Mouse (Mus musculus) embryonic facial prominence, embryonic 15.5 days (tissue): ENCODE measurements at regions not wholly inside any gene's neighbourhood (a gene's known extent, or its start where the extent isn't known, plus 50 kb on each side); places are given as distances from the start of the nearest gene placed in this dataset.

Source experiments
- ATAC-seq: fragments of 200-750 bp; cut with Nextera tagmentation; 2 replicates; pipeline ENCODE4 v1.8.0; 2017; ENCODE audit warnings: low read depth, moderate TSS enrichment; ENCODE audit not compliant: insufficient number of reproducible peaks, low FRiP score, low TSS enrichment
- H3K27ac ChIP-seq: fragments of 300-500 bp; sonication (generic); replicated peaks from 2 replicates; pipeline ENCODE4 v1.5.1; 2015; ENCODE audit warnings: mild to moderate bottlenecking, inconsistent platforms
- H3K27me3 ChIP-seq: fragments of 300-500 bp; sonication (generic); 2 replicates; pipeline ENCODE4 v1.6.1; 2015; ENCODE audit warnings: inconsistent platforms
- H3K36me3 ChIP-seq: fragments of 300-500 bp; sonication (generic); 2 replicates; pipeline ENCODE4 v1.6.1; 2015; ENCODE audit warnings: mild to moderate bottlenecking, inconsistent platforms
- H3K4me1 ChIP-seq: fragments of 300-500 bp; sonication (generic); 2 replicates; pipeline ENCODE4 v1.6.1; 2015; ENCODE audit warnings: inconsistent platforms
- H3K4me2 ChIP-seq: fragments of 300-500 bp; sonication (generic); replicated peaks from 2 replicates; pipeline ENCODE4 v1.6.1; 2015; ENCODE audit warnings: mild to moderate bottlenecking, inconsistent platforms
- H3K4me3 ChIP-seq: fragments of 300-500 bp; sonication (generic); replicated peaks from 2 replicates; pipeline ENCODE4 v1.5.1; 2015; ENCODE audit warnings: mild to moderate bottlenecking, inconsistent platforms
- H3K9ac ChIP-seq: fragments of 300-500 bp; sonication (generic); 2 replicates; pipeline ENCODE4 v1.6.1; 2015; ENCODE audit warnings: inconsistent platforms
- H3K9me3 ChIP-seq: fragments of 300-500 bp; sonication (generic); replicated peaks from 2 replicates; pipeline ENCODE4 v1.6.1; 2016; ENCODE audit warnings: inconsistent platforms
- WGBS: fragments of 180-500 bp; shearing (Covaris S2); methylation state at CpG from one replicate; pipeline ENCODE4 v1.1.7; 2015; 5-methylcytosine and 5-hydroxymethylcytosine counted together

DNA sequence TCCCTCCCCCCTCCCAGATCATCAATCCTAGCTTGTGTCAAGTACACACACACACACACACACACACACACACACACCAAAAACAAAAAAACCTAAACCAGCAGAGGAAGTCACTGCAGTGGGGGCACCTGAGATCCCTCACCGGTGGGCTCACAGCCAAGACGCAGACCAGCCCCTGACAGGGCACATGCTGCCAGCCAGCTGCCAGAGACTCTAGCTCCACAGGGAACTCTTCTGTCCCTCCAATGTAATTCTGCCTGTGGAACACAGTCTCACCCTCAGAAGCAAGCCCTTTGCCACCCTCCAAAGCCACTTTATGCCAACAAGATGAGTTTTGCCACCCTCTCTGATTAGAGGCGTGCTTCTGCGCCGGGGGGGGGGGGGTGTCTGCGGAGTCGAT, 261.3 kb upstream of the Kazn start:
- WGBS = 85% methylated on average over 7 of the region's 7 CpGs
- no peak for ATAC-seq
- Histone ChIP-seq H3K36me3 (no peaks in the 10 kb centered on the region), H3K27me3 (no peaks in the 10 kb centered on the region), H3K4me2 (no peak overlapping the region), H3K4me3 (no peak overlapping the region), H3K9ac (no peak overlapping the region), H3K4me1 (no peaks in the 10 kb centered on the region), H3K27ac (no peak overlapping the region), H3K9me3 (no peaks in the 10 kb centered on the region)

DNA sequence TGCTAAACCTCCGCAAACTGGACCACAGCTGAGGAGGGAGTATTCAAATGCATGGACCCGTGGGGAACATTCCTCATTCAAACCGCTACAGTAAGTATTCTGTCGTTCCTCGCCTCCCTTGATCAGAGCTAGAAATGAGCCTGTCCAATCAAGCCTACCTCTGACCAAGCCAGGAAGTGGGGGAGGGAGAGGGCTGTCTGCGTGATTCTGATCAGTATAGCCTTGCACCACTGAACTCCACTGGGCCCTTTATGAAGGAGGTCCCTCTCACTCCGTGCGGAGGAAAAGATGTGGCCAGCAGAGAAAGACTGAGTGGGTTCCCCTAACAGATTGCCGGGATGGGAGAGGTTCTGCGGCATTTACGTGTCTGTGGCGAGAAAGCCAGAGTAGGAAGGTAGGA, 257.4 kb upstream of the Kazn start:
- 57% methylated on average over 12 of the region's 12 CpGs for WGBS
- no peak overlapping the region for H3K4me2 ChIP-seq
- no peaks in the 10 kb centered on the region for H3K36me3 ChIP-seq
- no peak for ATAC-seq
- H3K27me3 ChIP-seq = no peaks in the 10 kb centered on the region
- no peak overlapping the region for H3K9ac ChIP-seq
- no peaks in the 10 kb centered on the region for H3K4me1 ChIP-seq
- H3K4me3 ChIP-seq = no peak overlapping the region
- H3K27ac ChIP-seq = no peak overlapping the region
- no peaks in the 10 kb centered on the region for H3K9me3 ChIP-seq

DNA sequence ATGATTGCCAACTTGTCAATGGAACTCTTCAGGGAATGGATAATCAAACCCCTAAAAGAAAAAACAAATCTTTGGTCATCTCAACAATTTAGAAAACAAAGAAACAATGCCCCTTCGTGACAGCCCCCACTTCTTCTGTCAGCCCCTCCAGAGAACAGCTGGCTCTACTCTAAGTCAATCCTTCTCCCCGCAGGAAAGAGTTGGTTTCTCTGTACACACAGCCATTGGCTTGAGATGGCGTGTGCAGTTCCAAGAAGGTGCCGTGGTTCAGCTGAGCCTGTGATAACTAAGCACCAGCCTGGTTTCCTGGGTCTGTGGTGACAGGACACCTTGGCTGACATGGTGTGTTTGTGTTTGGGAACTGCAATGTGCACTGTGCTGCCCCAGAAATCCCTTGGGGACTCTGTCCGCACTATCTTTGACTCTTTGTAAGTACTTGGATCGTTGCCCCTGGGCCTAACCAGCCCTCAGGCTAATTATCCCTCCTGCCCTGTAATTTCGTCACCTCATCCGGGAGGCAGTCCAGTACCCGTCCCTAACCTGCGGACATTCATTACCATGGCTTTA, 253.8 kb upstream of the Kazn start:
- no peak for ATAC-seq
- no peaks in the 10 kb centered on the region for H3K27me3 ChIP-seq
- H3K27ac ChIP-seq = no peak overlapping the region
- H3K4me3 ChIP-seq = no peak overlapping the region
- H3K4me1 ChIP-seq = no peaks in the 10 kb centered on the region
- H3K9me3 ChIP-seq = no peaks in the 10 kb centered on the region
- no peaks in the 10 kb centered on the region for H3K36me3 ChIP-seq
- WGBS = 58% methylated on average over 10 of the region's 10 CpGs
- H3K4me2 ChIP-seq = no peak overlapping the region
- H3K9ac ChIP-seq = no peak overlapping the region

DNA sequence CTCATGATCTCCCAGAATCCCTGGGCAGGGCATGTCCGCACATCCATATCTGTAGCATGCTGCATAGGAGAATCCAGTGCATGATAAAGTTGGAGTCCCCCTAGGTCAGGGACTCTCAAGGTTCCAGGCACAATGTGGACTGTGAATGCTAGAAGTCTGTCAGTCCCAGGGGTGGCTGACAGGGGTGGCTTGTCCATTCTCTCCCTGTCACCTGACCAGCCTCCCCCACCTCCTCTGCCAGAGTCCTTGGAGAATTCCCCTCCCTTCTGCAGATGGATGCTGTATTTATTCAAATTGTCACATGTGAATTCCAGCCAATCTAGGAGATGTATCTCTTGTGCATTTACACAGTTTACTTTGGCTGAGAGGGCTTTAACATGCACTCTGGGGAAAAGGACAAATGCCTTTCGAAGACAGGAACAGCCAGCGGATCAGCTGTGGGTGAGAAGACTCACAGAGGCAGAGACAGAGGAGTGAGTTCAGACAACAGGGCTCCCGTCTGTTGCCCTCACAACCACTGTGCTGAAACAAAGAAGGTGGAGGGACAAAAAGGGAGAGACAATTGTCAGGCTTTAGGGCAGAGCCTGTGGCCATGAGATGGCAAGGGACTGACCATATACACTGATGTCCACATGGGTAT, 246.7 kb upstream of the Kazn start:
- Histone ChIP-seq H3K36me3 (no peaks in the 10 kb centered on the region), H3K27me3 (no peaks in the 10 kb centered on the region), H3K4me2 (no peak overlapping the region), H3K9ac (no peak overlapping the region), H3K4me1 (no peaks in the 10 kb centered on the region), H3K27ac (no peak overlapping the region), H3K4me3 (no peak overlapping the region), H3K9me3 (no peaks in the 10 kb centered on the region)
- no peak for ATAC-seq
- WGBS = 77% methylated on average over 4 of the region's 4 CpGs

DNA sequence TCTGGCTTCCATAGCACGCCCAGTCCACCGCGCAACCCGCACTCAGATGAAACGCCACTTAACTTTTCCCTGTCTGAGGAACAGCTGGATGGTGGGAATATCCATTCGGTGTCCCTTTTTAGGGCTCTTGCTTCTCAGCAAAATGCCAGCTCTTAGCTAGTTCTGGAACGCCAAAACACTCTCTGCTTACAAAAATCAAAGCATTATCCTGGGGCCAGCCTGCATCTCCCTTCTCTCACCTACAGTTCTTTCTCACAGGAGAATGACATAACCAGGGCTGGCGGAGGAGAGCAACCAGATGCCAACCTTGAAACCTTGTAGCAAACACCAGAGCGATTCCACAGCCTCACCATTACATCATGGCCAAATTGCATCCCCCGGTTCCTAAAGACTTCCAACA, 236.4 kb upstream of the Kazn start:
- Histone ChIP-seq H3K9ac (no peak overlapping the region), H3K4me1 (peaks cover 24% of the 10 kb centered on the region), H3K36me3 (no peaks in the 10 kb centered on the region), H3K4me3 (0 out of 2 replicates have a peak overlapping the region, but pooled peaks have one; percentile 17), H3K27ac (no peak overlapping the region), H3K4me2 (0 out of 2 replicates have a peak overlapping the region, but pooled peaks have one; percentile 13), H3K9me3 (no peaks in the 10 kb centered on the region), H3K27me3 (no peaks in the 10 kb centered on the region)
- 69% methylated on average over 10 of the region's 10 CpGs for WGBS
- ATAC-seq = no peak

DNA sequence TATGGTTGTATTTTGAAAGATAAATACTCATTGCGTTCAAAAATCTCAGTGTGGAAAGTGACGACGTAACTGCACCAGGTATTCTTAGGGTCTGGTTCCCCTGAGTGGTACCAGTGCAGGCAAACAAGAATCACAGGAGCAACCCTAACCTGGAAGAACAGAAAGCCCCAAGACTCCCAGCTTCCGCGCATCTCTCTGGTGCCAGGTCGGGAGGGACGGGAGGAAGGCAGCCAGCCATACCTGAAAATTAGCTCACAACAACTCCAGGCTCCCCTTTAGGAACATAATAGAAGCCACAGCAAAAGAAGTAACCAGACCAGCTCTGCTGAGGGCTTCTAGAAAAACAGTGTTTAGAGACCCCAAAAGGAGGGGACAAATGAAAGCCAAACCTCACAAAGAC, 235.4 kb upstream of the Kazn start:
- no peaks in the 10 kb centered on the region for H3K36me3 ChIP-seq
- no peaks in the 10 kb centered on the region for H3K27me3 ChIP-seq
- no peak overlapping the region for H3K9ac ChIP-seq
- 75% methylated on average over 7 of the region's 7 CpGs for WGBS
- no peak overlapping the region for H3K4me3 ChIP-seq
- ATAC-seq = no peak
- no peak overlapping the region for H3K27ac ChIP-seq
- H3K4me2 ChIP-seq = no peak overlapping the region
- peaks cover 24% of the 10 kb centered on the region for H3K4me1 ChIP-seq
- H3K9me3 ChIP-seq = no peaks in the 10 kb centered on the region

DNA sequence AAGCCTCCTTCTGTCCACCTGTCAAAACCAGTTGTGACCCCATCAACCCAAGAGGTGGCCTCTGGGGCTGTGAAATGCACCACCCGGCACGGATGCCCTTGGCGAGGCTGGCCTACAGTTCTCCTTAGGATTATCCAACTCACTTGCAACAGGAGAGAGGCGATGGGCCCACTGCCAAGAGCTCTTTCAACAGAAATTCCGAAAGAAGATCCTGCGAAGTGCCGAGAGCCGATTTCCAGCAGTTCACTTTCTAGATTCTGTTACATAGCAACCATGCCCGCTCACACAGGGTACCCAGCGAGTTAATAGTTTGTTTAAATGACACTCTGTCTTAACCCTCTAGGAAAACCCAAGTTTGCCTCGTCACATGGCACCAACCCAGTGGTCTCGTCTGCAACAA, 234.8 kb upstream of the Kazn start:
- Histone ChIP-seq H3K27ac (no peak overlapping the region), H3K9ac (no peak overlapping the region), H3K4me3 (no peak overlapping the region), H3K9me3 (no peaks in the 10 kb centered on the region), H3K36me3 (no peaks in the 10 kb centered on the region), H3K4me1 (peaks cover 24% of the 10 kb centered on the region), H3K4me2 (no peak overlapping the region), H3K27me3 (no peaks in the 10 kb centered on the region)
- WGBS = 24% methylated on average over 12 of the region's 12 CpGs
- peak; percentile 7; the same call in 1 of the 2 replicates for ATAC-seq

DNA sequence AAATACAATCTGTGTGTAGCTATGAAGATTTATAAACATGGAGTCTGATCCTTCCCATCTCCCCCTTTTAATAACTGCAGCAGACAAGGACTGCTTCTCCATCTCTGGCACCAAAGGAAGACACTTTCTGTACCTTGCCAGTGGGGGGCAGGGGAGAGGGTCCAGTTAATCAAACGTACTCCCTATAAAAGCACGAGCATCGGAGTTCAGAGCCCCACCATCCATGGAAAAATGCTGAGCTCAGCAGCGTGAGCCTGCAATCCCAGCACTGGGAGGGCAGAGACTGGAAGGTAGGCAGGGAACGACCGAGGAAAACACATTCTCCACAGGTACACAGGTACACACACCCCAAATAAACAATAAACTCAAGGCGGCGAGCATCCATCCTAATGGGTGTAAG, 234.1 kb upstream of the Kazn start:
- Histone ChIP-seq H3K9me3 (no peaks in the 10 kb centered on the region), H3K4me1 (peaks cover 24% of the 10 kb centered on the region), H3K9ac (no peak overlapping the region), H3K4me3 (no peak overlapping the region), H3K27ac (no peak overlapping the region), H3K4me2 (no peak overlapping the region), H3K36me3 (no peaks in the 10 kb centered on the region), H3K27me3 (no peaks in the 10 kb centered on the region)
- no peak for ATAC-seq
- WGBS = 70% methylated on average over 8 of the region's 8 CpGs

DNA sequence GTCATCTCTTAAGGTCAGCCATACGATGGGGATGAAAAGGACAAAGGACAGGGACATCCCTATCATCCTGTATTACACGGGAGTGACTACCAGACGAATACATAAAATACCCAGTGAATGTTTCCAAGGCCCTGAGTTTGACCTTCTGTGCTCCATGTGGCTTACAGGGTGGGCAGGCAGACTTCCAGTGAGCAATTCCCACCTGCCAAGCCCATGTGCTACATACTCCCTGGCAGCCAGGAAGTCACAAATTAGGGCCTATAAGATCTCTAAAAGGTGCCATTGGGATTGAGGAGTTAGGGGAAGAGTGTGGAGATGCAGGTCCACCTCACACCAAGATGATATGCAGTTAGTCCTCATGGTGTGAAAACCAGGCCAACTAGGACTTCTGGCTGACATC, 233.1 kb upstream of the Kazn start:
- H3K27me3 ChIP-seq = no peaks in the 10 kb centered on the region
- H3K9ac ChIP-seq = no peak overlapping the region
- H3K27ac ChIP-seq = no peak overlapping the region
- 92% methylated on average over 3 of the region's 3 CpGs for WGBS
- no peak overlapping the region for H3K4me3 ChIP-seq
- no peak overlapping the region for H3K4me2 ChIP-seq
- no peaks in the 10 kb centered on the region for H3K9me3 ChIP-seq
- peaks cover 24% of the 10 kb centered on the region for H3K4me1 ChIP-seq
- no peaks in the 10 kb centered on the region for H3K36me3 ChIP-seq
- ATAC-seq = no peak

DNA sequence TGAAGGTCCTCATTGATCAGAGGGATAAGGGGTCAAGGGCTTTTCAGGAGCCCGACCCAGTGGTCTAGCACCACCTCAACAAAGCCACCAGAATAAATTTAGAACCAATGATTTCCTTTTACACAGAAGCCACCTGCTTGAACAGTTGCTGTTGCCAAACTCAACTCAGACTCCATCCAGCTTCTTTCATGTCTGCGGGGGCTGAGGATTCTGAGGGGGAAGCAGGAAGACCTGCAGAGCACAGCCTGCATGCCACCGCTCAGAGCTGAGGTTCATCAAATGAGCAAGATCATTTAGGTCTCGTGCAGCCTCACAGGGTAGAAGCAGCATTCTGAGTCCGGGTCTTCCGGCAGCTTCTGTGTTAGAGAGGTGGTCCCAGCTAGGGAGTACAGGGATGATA, 231.6 kb upstream of the Kazn start:
- no peak for ATAC-seq
- peaks cover 24% of the 10 kb centered on the region for H3K4me1 ChIP-seq
- H3K4me3 ChIP-seq = no peak overlapping the region
- WGBS = 86% methylated on average over 6 of the region's 6 CpGs
- H3K27ac ChIP-seq = no peak overlapping the region
- H3K9ac ChIP-seq = no peak overlapping the region
- no peak overlapping the region for H3K4me2 ChIP-seq
- H3K27me3 ChIP-seq = no peaks in the 10 kb centered on the region
- no peaks in the 10 kb centered on the region for H3K36me3 ChIP-seq
- H3K9me3 ChIP-seq = no peaks in the 10 kb centered on the region

DNA sequence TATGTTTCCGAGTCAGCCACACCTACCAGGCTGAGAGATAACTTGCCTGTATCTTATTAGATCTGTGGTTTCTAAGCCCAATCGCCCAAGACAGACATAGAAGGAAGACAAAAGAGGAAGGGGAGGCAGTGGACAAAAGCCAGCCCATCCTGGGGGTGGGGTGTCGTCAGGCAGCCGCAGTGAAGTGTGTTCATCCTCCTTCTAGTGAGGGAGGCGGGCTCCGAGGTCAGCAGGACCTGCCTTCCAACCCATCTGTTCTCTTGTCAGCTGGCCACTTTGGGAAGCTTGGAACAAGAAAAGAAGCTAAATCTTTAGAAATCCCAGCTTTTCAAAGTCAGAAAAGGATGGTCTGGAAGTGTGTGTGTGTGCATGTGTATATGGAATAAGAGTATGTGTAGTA, 228.7 kb upstream of the Kazn start:
- H3K4me3 ChIP-seq = no peak overlapping the region
- no peak overlapping the region for H3K27ac ChIP-seq
- no peak for ATAC-seq
- H3K4me2 ChIP-seq = no peak overlapping the region
- H3K27me3 ChIP-seq = no peaks in the 10 kb centered on the region
- H3K9me3 ChIP-seq = no peaks in the 10 kb centered on the region
- no peak overlapping the region for H3K9ac ChIP-seq
- 70% methylated on average over 6 of the region's 6 CpGs for WGBS
- no peaks in the 10 kb centered on the region for H3K4me1 ChIP-seq
- no peaks in the 10 kb centered on the region for H3K36me3 ChIP-seq

DNA sequence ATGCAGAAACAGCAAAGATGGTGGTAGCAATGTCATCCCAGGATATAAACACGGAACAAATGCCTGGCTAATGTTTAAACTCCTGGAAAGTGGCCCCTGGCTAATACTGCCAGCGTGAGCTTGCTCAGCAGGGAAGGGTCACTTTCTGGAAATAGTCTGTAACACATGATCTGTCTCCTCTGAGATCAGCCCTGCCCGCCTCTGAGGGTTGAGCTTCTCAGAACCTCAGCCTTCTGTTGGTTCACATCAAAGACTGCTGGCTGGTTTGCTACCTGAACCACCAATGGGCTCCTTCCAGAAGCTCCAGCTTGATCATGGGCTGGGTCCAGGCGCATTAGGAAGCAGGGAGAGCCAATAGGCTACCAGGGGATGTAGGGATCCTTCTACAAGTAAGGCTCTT, 226.0 kb upstream of the Kazn start:
- Histone ChIP-seq H3K4me1 (no peaks in the 10 kb centered on the region), H3K4me3 (no peak overlapping the region), H3K27me3 (no peaks in the 10 kb centered on the region), H3K9me3 (no peaks in the 10 kb centered on the region), H3K27ac (no peak overlapping the region), H3K4me2 (no peak overlapping the region), H3K9ac (no peak overlapping the region), H3K36me3 (no peaks in the 10 kb centered on the region)
- WGBS = 87% methylated on average over 4 of the region's 4 CpGs
- ATAC-seq = no peak
